Mouse (Mus musculus): Measurements from ENCODE around the gene Scube1. TPM values are rescaled to one million over a fixed set of nuclear protein-coding genes. Genes with fewer than 3 reads are reported as not detected.

Gene Scube1
- polyA plus RNA-seq, 1 experiment from 2014 or later: 1.6 TPM

DNA sequence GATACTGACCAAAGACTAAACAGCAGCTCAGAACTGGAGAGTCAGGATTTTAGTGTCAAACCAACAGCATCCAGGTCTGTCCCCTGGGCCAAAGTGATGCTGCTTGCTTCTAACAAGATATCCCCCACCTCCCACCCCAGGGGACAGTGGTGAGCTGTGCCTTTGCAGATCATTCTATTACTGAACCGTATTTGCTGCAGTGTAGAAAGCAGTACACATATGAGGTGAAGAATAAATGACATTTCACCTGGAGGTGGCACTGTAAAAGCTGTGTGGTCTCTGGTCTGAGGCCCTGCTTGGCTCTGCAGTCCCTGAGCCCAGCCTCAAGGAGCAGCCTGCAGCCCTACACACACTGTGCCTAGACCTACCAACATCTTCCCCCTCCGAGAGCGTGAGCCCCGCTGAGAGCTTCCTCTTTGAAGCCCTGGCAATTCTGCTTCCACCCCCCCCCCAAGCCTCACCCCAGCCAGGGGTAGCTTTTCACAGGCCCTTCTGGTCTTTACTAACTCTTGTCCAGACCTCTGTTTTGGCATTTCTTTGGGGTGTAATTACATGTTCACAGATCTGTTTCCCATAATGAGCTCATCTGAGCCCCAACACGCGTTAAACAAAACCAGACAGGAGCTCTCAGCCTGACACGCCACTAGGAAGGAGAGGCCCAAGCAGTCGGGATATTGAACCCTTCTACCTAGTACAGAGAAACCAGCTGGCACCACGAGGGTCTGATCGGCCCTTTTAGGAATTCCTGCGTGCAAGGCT, 24.8 kb downstream of the Scube1 start:
- no peak overlapping the region for H3K27ac ChIP-seq (ENCODE audit: low read length)
- no peak overlapping the region for H3K9ac ChIP-seq (replicated peaks; ENCODE audit: low read depth)
- no peaks in the 10 kb centered on the region for H3K9me3 ChIP-seq (ENCODE audit: low read length)
- H3K27me3 ChIP-seq (replicated peaks; ENCODE audit: insufficient read depth, low read length): no peaks in the 10 kb centered on the region
- TF ChIP-seq CTCF (IDR thresholded peaks at IDR 0.05) (no peak), EP300 (IDR thresholded peaks at IDR 0.05) (no peak)
- no peak overlapping the region for H3K4me2 ChIP-seq (replicated peaks; ENCODE audit: low read depth, low read length)
- WGBS: 55% methylated on average over 11 of the region's 11 CpGs
- H3K4me3 ChIP-seq (ENCODE audit: low read depth, low read length): no peak overlapping the region
- H3K4me1 ChIP-seq (ENCODE audit: insufficient read depth, low read depth, low read length): no peaks in the 10 kb centered on the region
- DNase-seq (ENCODE audit: low spot score) (no peak), ATAC-seq (no peak)
- H3K36me3 ChIP-seq (ENCODE audit: insufficient read depth, low read length): no peaks in the 10 kb centered on the region

DNA sequence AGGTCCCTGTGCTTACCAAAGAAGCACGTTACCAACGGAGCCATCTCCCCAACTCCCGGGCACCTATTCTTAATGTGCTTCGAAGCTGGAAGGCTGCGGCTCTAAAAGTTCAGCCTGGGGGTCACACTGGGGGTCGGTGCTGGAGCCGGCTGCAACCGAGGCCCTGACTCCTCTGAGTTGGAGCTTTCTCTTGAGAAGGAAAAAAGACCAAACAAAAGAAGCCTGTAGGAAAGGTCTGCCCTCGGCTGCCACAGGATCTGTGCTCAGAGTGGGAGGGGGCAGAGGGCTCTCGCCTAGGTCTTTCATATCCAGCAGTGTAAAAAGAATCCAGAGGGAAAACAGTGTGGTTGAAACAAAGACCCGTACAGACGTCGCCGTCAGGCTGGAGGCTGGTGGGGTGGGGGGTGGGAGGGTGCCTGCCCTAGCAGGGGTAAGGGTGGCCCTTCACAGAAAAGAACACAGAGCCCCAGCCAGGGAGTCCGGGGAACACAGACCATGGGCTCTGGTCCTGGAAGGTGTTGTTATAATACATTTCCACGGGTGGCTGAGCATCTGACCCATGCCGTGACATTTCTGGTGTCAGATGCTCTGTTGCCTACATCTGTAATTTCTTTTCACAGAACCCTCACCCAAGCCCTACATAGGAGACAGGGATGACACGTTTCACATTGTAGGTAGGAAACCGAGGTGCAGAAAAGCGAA, 25.5 kb downstream of the Scube1 start:
- Histone ChIP-seq H3K9me3 (ENCODE audit: low read length) (no peaks in the 10 kb centered on the region), H3K4me2 (replicated peaks; ENCODE audit: low read depth, low read length) (no peak overlapping the region), H3K27me3 (replicated peaks; ENCODE audit: insufficient read depth, low read length) (no peaks in the 10 kb centered on the region), H3K4me3 (ENCODE audit: low read depth, low read length) (no peak overlapping the region), H3K27ac (ENCODE audit: low read length) (no peak overlapping the region), H3K4me1 (ENCODE audit: insufficient read depth, low read depth, low read length) (no peaks in the 10 kb centered on the region), H3K9ac (replicated peaks; ENCODE audit: low read depth) (no peak overlapping the region), H3K36me3 (ENCODE audit: insufficient read depth, low read length) (no peaks in the 10 kb centered on the region)
- DNase-seq (ENCODE audit: low spot score) (no peak), ATAC-seq (no peak)
- WGBS: 48% methylated on average over 20 of the region's 20 CpGs
- no peak for TF ChIP-seq EP300 (IDR thresholded peaks at IDR 0.05)
- no peak for TF ChIP-seq CTCF (IDR thresholded peaks at IDR 0.05)

DNA sequence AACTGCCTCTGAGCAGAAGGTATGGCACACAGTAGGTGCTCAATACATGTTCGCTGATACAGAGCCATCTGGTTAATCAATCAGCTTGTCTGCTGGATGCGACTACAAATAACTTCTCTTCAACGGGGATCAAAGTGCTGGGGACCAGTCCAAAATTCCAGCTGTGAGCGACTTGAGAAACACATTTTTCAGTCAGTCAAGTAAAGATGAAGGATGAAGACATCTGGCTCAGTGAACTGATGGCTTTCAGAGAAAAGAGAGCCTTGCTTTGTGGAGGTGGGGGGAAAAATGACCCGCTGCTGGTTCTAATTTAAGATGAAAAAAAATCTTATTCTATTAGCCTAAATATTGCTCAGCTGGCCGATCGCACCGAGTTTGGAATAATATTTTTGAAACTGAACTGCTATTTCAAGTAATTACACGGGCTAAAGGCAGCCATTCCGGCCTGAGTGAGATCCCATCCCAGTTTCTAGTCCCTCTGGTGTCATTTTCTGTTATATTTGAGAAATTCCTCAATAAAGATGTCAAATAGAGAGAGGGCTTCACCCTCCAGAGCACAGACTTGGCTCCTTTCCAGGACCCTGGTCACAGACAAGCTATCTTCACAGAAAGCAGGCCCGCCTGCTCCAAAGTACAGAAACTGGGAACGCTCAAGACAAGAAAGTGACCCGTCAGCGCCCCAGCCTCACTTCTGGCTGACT, 28.0 kb downstream of the Scube1 start:
- DNase-seq (ENCODE audit: low spot score): no peak
- no peak for ATAC-seq
- no peak overlapping the region for H3K4me2 ChIP-seq (replicated peaks; ENCODE audit: low read depth, low read length)

DNA sequence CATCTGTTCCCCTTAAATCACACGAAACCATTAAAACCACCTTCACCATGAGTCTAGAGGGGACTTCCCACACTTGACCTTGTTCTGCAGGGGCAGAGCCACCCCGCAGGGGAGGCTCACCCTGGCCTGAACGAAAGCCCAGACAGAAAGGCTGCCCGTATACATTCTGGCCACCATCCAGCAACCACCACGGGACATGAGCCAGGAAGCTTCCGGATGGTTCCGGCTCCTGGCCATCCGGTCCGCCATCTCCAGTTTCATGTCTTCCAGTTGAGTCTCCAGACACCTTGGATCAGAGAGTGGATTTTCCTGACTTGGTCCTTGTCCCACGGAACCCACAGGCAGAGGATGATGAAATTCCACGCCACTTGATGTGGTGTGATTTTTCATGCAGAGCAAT, 29.7 kb downstream of the Scube1 start:
- H3K4me2 ChIP-seq (replicated peaks; ENCODE audit: low read depth, low read length): no peak overlapping the region
- no peak overlapping the region for H3K4me3 ChIP-seq (ENCODE audit: low read depth, low read length)
- no peak for DNase-seq (ENCODE audit: low spot score)
- ATAC-seq: no peak
- no peaks in the 10 kb centered on the region for H3K36me3 ChIP-seq (ENCODE audit: insufficient read depth, low read length)
- no peaks in the 10 kb centered on the region for H3K9me3 ChIP-seq (ENCODE audit: low read length)
- 57% methylated on average over 11 of the region's 11 CpGs for WGBS
- TF ChIP-seq EP300 (IDR thresholded peaks at IDR 0.05): no peak
- TF ChIP-seq CTCF (IDR thresholded peaks at IDR 0.05): no peak
- H3K9ac ChIP-seq (replicated peaks; ENCODE audit: low read depth): no peak overlapping the region
- no peaks in the 10 kb centered on the region for H3K4me1 ChIP-seq (ENCODE audit: insufficient read depth, low read depth, low read length)
- H3K27ac ChIP-seq (ENCODE audit: low read length): no peak overlapping the region
- no peaks in the 10 kb centered on the region for H3K27me3 ChIP-seq (replicated peaks; ENCODE audit: insufficient read depth, low read length)

More for the DNA sequence above, 28.0 kb downstream of the Scube1 start:
- Histone ChIP-seq H3K4me1 (ENCODE audit: insufficient read depth, low read depth, low read length) (no peaks in the 10 kb centered on the region), H3K36me3 (ENCODE audit: insufficient read depth, low read length) (no peaks in the 10 kb centered on the region), H3K9ac (replicated peaks; ENCODE audit: low read depth) (no peak overlapping the region), H3K4me3 (ENCODE audit: low read depth, low read length) (no peak overlapping the region), H3K27ac (ENCODE audit: low read length) (no peak overlapping the region), H3K9me3 (ENCODE audit: low read length) (no peaks in the 10 kb centered on the region), H3K27me3 (replicated peaks; ENCODE audit: insufficient read depth, low read length) (no peaks in the 10 kb centered on the region)
- TF ChIP-seq EP300 (IDR thresholded peaks at IDR 0.05): no peak
- TF ChIP-seq CTCF (IDR thresholded peaks at IDR 0.05): 0 out of 2 replicates have a peak, but pooled peaks have one; percentile 6
- 46% methylated on average over 14 of the region's 14 CpGs for WGBS

DNA sequence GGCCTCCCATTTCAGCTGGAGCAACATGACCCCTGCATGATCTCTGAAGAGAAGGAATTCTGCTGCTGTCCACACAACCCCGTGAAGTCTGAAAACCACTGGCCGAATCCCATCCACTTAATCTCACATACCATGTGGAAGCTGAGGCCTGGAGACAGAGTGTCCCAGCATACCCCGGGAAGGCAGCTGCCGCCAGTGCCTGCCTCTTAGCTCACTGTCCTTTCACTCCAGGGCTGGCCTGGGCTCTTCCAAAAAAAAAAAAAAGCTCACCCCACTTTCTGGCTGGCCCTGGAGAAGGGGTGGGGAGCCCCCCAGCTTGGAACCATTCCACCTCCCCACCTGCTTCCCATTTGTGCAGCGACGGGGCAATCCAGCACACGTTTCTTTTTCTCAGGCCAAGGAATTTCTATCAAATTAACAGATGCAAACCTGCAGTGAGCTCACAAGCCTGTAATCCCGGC, 32.9 kb downstream of the Scube1 start:
- Histone ChIP-seq H3K4me3 (ENCODE audit: low read depth, low read length) (no peak overlapping the region), H3K4me1 (ENCODE audit: insufficient read depth, low read depth, low read length) (no peaks in the 10 kb centered on the region), H3K9me3 (ENCODE audit: low read length) (no peaks in the 10 kb centered on the region), H3K36me3 (ENCODE audit: insufficient read depth, low read length) (no peaks in the 10 kb centered on the region), H3K9ac (replicated peaks; ENCODE audit: low read depth) (no peak overlapping the region), H3K27ac (ENCODE audit: low read length) (no peak overlapping the region), H3K4me2 (replicated peaks; ENCODE audit: low read depth, low read length) (no peak overlapping the region), H3K27me3 (replicated peaks; ENCODE audit: insufficient read depth, low read length) (no peaks in the 10 kb centered on the region)
- DNase-seq (ENCODE audit: low spot score): peak; percentile 53
- TF ChIP-seq EP300 (IDR thresholded peaks at IDR 0.05) (no peak), CTCF (IDR thresholded peaks at IDR 0.05) (no peak)
- ATAC-seq: peak; percentile 43
- 50% methylated on average over 8 of the region's 8 CpGs for WGBS

DNA sequence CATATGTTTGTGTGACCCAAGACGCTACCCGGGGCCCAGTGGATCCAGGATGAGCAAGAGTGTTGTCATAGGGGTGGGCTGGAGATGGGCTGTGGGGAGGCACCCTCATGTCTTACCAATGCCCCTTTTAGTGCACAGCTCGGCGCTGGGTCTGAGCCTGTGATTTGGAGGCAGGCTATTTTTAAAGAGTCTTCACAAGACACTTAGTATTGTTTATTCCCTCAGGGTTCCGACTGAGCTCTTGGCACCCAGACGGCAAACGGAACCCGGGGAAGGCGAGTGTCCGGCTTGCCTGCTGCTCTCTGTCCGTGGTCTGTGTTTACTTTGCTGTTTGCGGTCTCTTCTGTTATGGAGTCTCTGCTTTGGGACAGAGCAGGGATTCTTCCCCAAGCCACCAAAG, 34.9 kb downstream of the Scube1 start:
- ATAC-seq: peak; percentile 37
- no peaks in the 10 kb centered on the region for H3K27me3 ChIP-seq (replicated peaks; ENCODE audit: insufficient read depth, low read length)
- no peak overlapping the region for H3K4me2 ChIP-seq (replicated peaks; ENCODE audit: low read depth, low read length)
- H3K4me3 ChIP-seq (ENCODE audit: low read depth, low read length): no peak overlapping the region
- no peaks in the 10 kb centered on the region for H3K36me3 ChIP-seq (ENCODE audit: insufficient read depth, low read length)
- no peak overlapping the region for H3K27ac ChIP-seq (ENCODE audit: low read length)
- 45% methylated on average over 12 of the region's 12 CpGs for WGBS
- no peaks in the 10 kb centered on the region for H3K9me3 ChIP-seq (ENCODE audit: low read length)
- no peaks in the 10 kb centered on the region for H3K4me1 ChIP-seq (ENCODE audit: insufficient read depth, low read depth, low read length)
- no peak for TF ChIP-seq CTCF (IDR thresholded peaks at IDR 0.05)
- TF ChIP-seq EP300 (IDR thresholded peaks at IDR 0.05): no peak
- DNase-seq (ENCODE audit: low spot score): peak; percentile 23
- no peak overlapping the region for H3K9ac ChIP-seq (replicated peaks; ENCODE audit: low read depth)

Measured in lung, postnatal 0 days (tissue).